Mouse (Mus musculus): ENCODE data around the gene Hacl1. TPM values are rescaled to one million over a fixed set of nuclear protein-coding genes. Genes with fewer than 3 reads are reported as not detected.
A peak's percentile ranks its signal among the peaks of the same experiment; 100 is the strongest.

The Hacl1 gene
- polyA plus RNA-seq, 1 experiment from 2014 or later: 10.6 TPM

GRCm38 (mm10) chr14:31660312-31661093, 19.4 kb upstream of the Hacl1 start:
- no peak for ATAC-seq (ENCODE audit: insufficient number of reproducible peaks, insufficient read depth, low FRiP score, low TSS enrichment)
- Histone ChIP-seq H3K9me3 (no peaks in the 10 kb centered on the region), H3K4me3 (no peak overlapping the region), H3K36me3 (no peaks in the 10 kb centered on the region), H3K4me2 (replicated peaks) (no peak overlapping the region), H3K27ac (peak overlapping the region; percentile 98), H3K9ac (no peak overlapping the region), H3K4me1 (peaks cover 52% of the 10 kb centered on the region), H3K27me3 (no peaks in the 10 kb centered on the region)
- WGBS: 24% methylated on average over 7 of the region's 7 CpGs

GRCm38 (mm10) chr14:31659501-31660181, 18.6 kb upstream of the Hacl1 start:
- Histone ChIP-seq H3K9ac (no peak overlapping the region), H3K36me3 (no peaks in the 10 kb centered on the region), H3K4me2 (replicated peaks) (no peak overlapping the region), H3K9me3 (no peaks in the 10 kb centered on the region), H3K4me1 (peaks cover 52% of the 10 kb centered on the region), H3K4me3 (no peak overlapping the region), H3K27ac (peak overlapping the region; percentile 24), H3K27me3 (no peaks in the 10 kb centered on the region)
- WGBS: 56% methylated on average over 10 of the region's 10 CpGs
- no peak for ATAC-seq (ENCODE audit: insufficient number of reproducible peaks, insufficient read depth, low FRiP score, low TSS enrichment)

- Histone ChIP-seq H3K27ac (no peak overlapping the region), H3K4me2 (replicated peaks) (no peak overlapping the region), H3K4me3 (no peak overlapping the region), H3K36me3 (no peaks in the 10 kb centered on the region), H3K4me1 (peaks cover 43% of the 10 kb centered on the region), H3K27me3 (no peaks in the 10 kb centered on the region), H3K9me3 (no peaks in the 10 kb centered on the region), H3K9ac (no peak overlapping the region)
- 85% methylated on average over 8 of the region's 8 CpGs for WGBS
- ATAC-seq (ENCODE audit: insufficient number of reproducible peaks, insufficient read depth, low FRiP score, low TSS enrichment): no peak
Measured at GRCm38 (mm10) chr14:31658126-31658680, 17.1 kb upstream of the Hacl1 start.

GRCm38 (mm10) chr14:31656857-31657645, 16.0 kb upstream of the Hacl1 start:
- Histone ChIP-seq H3K27ac (no peak overlapping the region), H3K4me1 (peaks cover 31% of the 10 kb centered on the region), H3K4me3 (no peak overlapping the region), H3K27me3 (no peaks in the 10 kb centered on the region), H3K9ac (no peak overlapping the region), H3K4me2 (replicated peaks) (no peak overlapping the region), H3K36me3 (no peaks in the 10 kb centered on the region), H3K9me3 (no peaks in the 10 kb centered on the region)
- ATAC-seq (ENCODE audit: insufficient number of reproducible peaks, insufficient read depth, low FRiP score, low TSS enrichment): no peak
- 40% methylated on average over 5 of the region's 5 CpGs for WGBS

GRCm38 (mm10) chr14:31656386-31656785, 15.3 kb upstream of the Hacl1 start:
- Histone ChIP-seq H3K27ac (no peak overlapping the region), H3K27me3 (no peaks in the 10 kb centered on the region), H3K9ac (no peak overlapping the region), H3K9me3 (no peaks in the 10 kb centered on the region), H3K36me3 (no peaks in the 10 kb centered on the region), H3K4me2 (replicated peaks) (no peak overlapping the region), H3K4me3 (no peak overlapping the region), H3K4me1 (peaks cover 29% of the 10 kb centered on the region)
- WGBS: 71% methylated on average over 7 of the region's 7 CpGs
- no peak for ATAC-seq (ENCODE audit: insufficient number of reproducible peaks, insufficient read depth, low FRiP score, low TSS enrichment)

GRCm38 (mm10) chr14:31655406-31655805, 14.3 kb upstream of the Hacl1 start:
- Histone ChIP-seq H3K4me3 (no peak overlapping the region), H3K27me3 (no peaks in the 10 kb centered on the region), H3K4me2 (replicated peaks) (no peak overlapping the region), H3K36me3 (no peaks in the 10 kb centered on the region), H3K4me1 (peaks cover 20% of the 10 kb centered on the region), H3K9ac (no peak overlapping the region), H3K9me3 (no peaks in the 10 kb centered on the region), H3K27ac (no peak overlapping the region)
- no peak for ATAC-seq (ENCODE audit: insufficient number of reproducible peaks, insufficient read depth, low FRiP score, low TSS enrichment)
- 77% methylated on average over 14 of the region's 14 CpGs for WGBS

GRCm38 (mm10) chr14:31654816-31655215, 13.7 kb upstream of the Hacl1 start:
- H3K27ac ChIP-seq: no peak overlapping the region
- 80% methylated on average over 5 of the region's 5 CpGs for WGBS
- ATAC-seq (ENCODE audit: insufficient number of reproducible peaks, insufficient read depth, low FRiP score, low TSS enrichment): no peak
- H3K4me2 ChIP-seq (replicated peaks): no peak overlapping the region
- no peaks in the 10 kb centered on the region for H3K36me3 ChIP-seq
- no peak overlapping the region for H3K4me3 ChIP-seq
- H3K4me1 ChIP-seq: peaks cover 14% of the 10 kb centered on the region
- no peaks in the 10 kb centered on the region for H3K27me3 ChIP-seq
- H3K9ac ChIP-seq: no peak overlapping the region
- no peaks in the 10 kb centered on the region for H3K9me3 ChIP-seq

GRCm38 (mm10) chr14:31653101-31653875, 12.2 kb upstream of the Hacl1 start:
- WGBS: 81% methylated on average over 14 of the region's 14 CpGs
- no peak overlapping the region for H3K4me2 ChIP-seq (replicated peaks)
- no peaks in the 10 kb centered on the region for H3K36me3 ChIP-seq
- no peak for ATAC-seq (ENCODE audit: insufficient number of reproducible peaks, insufficient read depth, low FRiP score, low TSS enrichment)
- no peaks in the 10 kb centered on the region for H3K27me3 ChIP-seq
- H3K9me3 ChIP-seq: no peaks in the 10 kb centered on the region
- H3K4me1 ChIP-seq: peaks cover 9% of the 10 kb centered on the region; the same call in 1 of the 2 replicates
- H3K4me3 ChIP-seq: no peak overlapping the region
- no peak overlapping the region for H3K9ac ChIP-seq
- no peak overlapping the region for H3K27ac ChIP-seq

- no peak overlapping the region for H3K4me3 ChIP-seq
- no peak overlapping the region for H3K27ac ChIP-seq
- H3K4me1 ChIP-seq: peaks cover 7% of the 10 kb centered on the region; the same call in 1 of the 2 replicates
- no peaks in the 10 kb centered on the region for H3K9me3 ChIP-seq
- no peak for ATAC-seq (ENCODE audit: insufficient number of reproducible peaks, insufficient read depth, low FRiP score, low TSS enrichment)
- 89% methylated on average over 1 of the region's 1 CpGs for WGBS
- no peaks in the 10 kb centered on the region for H3K36me3 ChIP-seq
- no peaks in the 10 kb centered on the region for H3K27me3 ChIP-seq
- H3K9ac ChIP-seq: no peak overlapping the region
- no peak overlapping the region for H3K4me2 ChIP-seq (replicated peaks)
Measured at GRCm38 (mm10) chr14:31652624-31653023, 11.5 kb upstream of the Hacl1 start.

GRCm38 (mm10) chr14:31652106-31652505, 11.0 kb upstream of the Hacl1 start:
- no peaks in the 10 kb centered on the region for H3K36me3 ChIP-seq
- H3K4me1 ChIP-seq: 0 out of 2 replicates have a peak, but pooled peaks cover 1% of the 10 kb centered on the region
- no peak overlapping the region for H3K9ac ChIP-seq
- H3K4me2 ChIP-seq (replicated peaks): no peak overlapping the region
- WGBS: 73% methylated on average over 5 of the region's 5 CpGs
- H3K9me3 ChIP-seq: no peaks in the 10 kb centered on the region
- ATAC-seq (ENCODE audit: insufficient number of reproducible peaks, insufficient read depth, low FRiP score, low TSS enrichment): no peak
- H3K27ac ChIP-seq: no peak overlapping the region
- H3K27me3 ChIP-seq: no peaks in the 10 kb centered on the region
- no peak overlapping the region for H3K4me3 ChIP-seq

- no peak overlapping the region for H3K27ac ChIP-seq
- H3K4me1 ChIP-seq: no peaks in the 10 kb centered on the region
- H3K4me3 ChIP-seq: no peak overlapping the region
- H3K4me2 ChIP-seq (replicated peaks): no peak overlapping the region
- 82% methylated on average over 7 of the region's 7 CpGs for WGBS
- no peak overlapping the region for H3K9ac ChIP-seq
- H3K27me3 ChIP-seq: no peaks in the 10 kb centered on the region
- no peak for ATAC-seq (ENCODE audit: insufficient number of reproducible peaks, insufficient read depth, low FRiP score, low TSS enrichment)
- no peaks in the 10 kb centered on the region for H3K36me3 ChIP-seq
- H3K9me3 ChIP-seq: no peaks in the 10 kb centered on the region
Measured at GRCm38 (mm10) chr14:31651206-31651605, 10.1 kb upstream of the Hacl1 start.

Measured in embryonic facial prominence, embryonic 12.5 days (tissue).